Mouse (Mus musculus) stomach, embryonic 14.5 days (tissue): ENCODE results near the gene Cul9. TPM values are rescaled to one million over a fixed set of nuclear protein-coding genes. Genes with fewer than 3 reads are reported as not detected.

Experiments used
- ATAC-seq: fragments of 200-750 bp; cut with Nextera tagmentation; 2 replicates; pipeline ENCODE4 v1.8.0; 2017; ENCODE audit warnings: low read depth, moderate TSS enrichment; ENCODE audit not compliant: insufficient number of reproducible peaks, insufficient read depth, low FRiP score
- H3K27ac ChIP-seq: fragments of 300-500 bp; sonication (generic); 2 replicates; pipeline ENCODE4 v1.5.1; 2014; ENCODE audit warnings: mild to moderate bottlenecking, low read length, moderate library complexity, mixed read lengths
- H3K27me3 ChIP-seq: fragments of 300-500 bp; sonication (generic); 2 replicates; pipeline ENCODE4 v1.6.1; 2014; ENCODE audit warnings: low read length, control low read depth, mixed read lengths; ENCODE audit not compliant: control insufficient read depth, insufficient read depth
- H3K36me3 ChIP-seq: fragments of 300-500 bp; sonication (generic); 2 replicates; pipeline ENCODE4 v1.6.1; 2014; ENCODE audit warnings: mild to moderate bottlenecking, control low read depth, low read length, moderate library complexity, mixed read lengths; ENCODE audit not compliant: control insufficient read depth, insufficient read depth
- H3K4me1 ChIP-seq: fragments of 300-500 bp; sonication (generic); 2 replicates; pipeline ENCODE4 v1.6.1; 2014; ENCODE audit warnings: low read length, control low read depth, mixed read lengths; ENCODE audit not compliant: control insufficient read depth, insufficient read depth
- H3K4me2 ChIP-seq: fragments of 300-500 bp; sonication (generic); replicated peaks from 2 replicates; pipeline ENCODE4 v1.6.1; 2014; ENCODE audit warnings: low read depth, low read length, control low read depth
- H3K4me3 ChIP-seq: fragments of 300-500 bp; sonication (generic); 2 replicates; pipeline ENCODE4 v1.5.1; 2014; ENCODE audit warnings: low read depth, low read length, control low read depth
- H3K9ac ChIP-seq: fragments of 300-500 bp; sonication (generic); replicated peaks from 2 replicates; pipeline ENCODE4 v1.6.1; 2014; ENCODE audit warnings: low read depth, mild to moderate bottlenecking, control low read depth, low read length, moderate library complexity, mixed read lengths
- H3K9me3 ChIP-seq: fragments of 300-500 bp; sonication (generic); 2 replicates; pipeline ENCODE4 v1.6.1; 2016; ENCODE audit warnings: low read depth, low read length, control low read depth; ENCODE audit not compliant: control insufficient read depth
- WGBS: fragments of 180-500 bp; shearing (Covaris S2); extraction: QIAGEN DNeasy Blood & Tissue Kit; methylation state at CpG from one replicate; pipeline ENCODE4 v1.1.7; 2014; 5-methylcytosine and 5-hydroxymethylcytosine counted together
- polyA plus RNA-seq: library from polyadenylated mRNA; unstranded; fragments of >200 nt; fragmentation: Nextera tagmentation; extraction: Ambion mirVana; gene quantifications from 2 replicates; pipeline ENCODE4 v1.2.1, GENCODE M21; 2014

Cul9 gene
- polyA plus RNA-seq, 1 experiment from 2014 or later: 5.6 TPM

GRCm38 (mm10) chr17:46525579-46526307, 20.4 kb downstream of the Cul9 start:
- peak; percentile 40; the same call in 1 of the 2 replicates for ATAC-seq
- Histone ChIP-seq H3K27ac (no peak overlapping the region), H3K4me1 (peaks cover 3% of the 10 kb centered on the region; the same call in 1 of the 2 replicates), H3K9me3 (no peaks in the 10 kb centered on the region), H3K9ac (no peak overlapping the region), H3K27me3 (no peaks in the 10 kb centered on the region), H3K4me3 (no peak overlapping the region), H3K4me2 (no peak overlapping the region), H3K36me3 (no peaks in the 10 kb centered on the region)
- WGBS: 42% methylated on average over 12 of the region's 12 CpGs

GRCm38 (mm10) chr17:46525065-46525464, 21.1 kb downstream of the Cul9 start:
- H3K9me3 ChIP-seq: no peaks in the 10 kb centered on the region
- H3K4me3 ChIP-seq: no peak overlapping the region
- H3K27ac ChIP-seq: no peak overlapping the region
- H3K4me2 ChIP-seq: no peak overlapping the region
- no peak for ATAC-seq
- H3K4me1 ChIP-seq: peaks cover 4% of the 10 kb centered on the region; the same call in 1 of the 2 replicates
- no peaks in the 10 kb centered on the region for H3K36me3 ChIP-seq
- no peaks in the 10 kb centered on the region for H3K27me3 ChIP-seq
- WGBS: 64% methylated on average over 10 of the region's 10 CpGs
- H3K9ac ChIP-seq: no peak overlapping the region

GRCm38 (mm10) chr17:46521963-46522668, 24.1 kb downstream of the Cul9 start:
- H3K4me1 ChIP-seq: peaks cover 4% of the 10 kb centered on the region; the same call in 1 of the 2 replicates
- H3K9me3 ChIP-seq: no peaks in the 10 kb centered on the region
- H3K27ac ChIP-seq: no peak overlapping the region
- no peak overlapping the region for H3K4me3 ChIP-seq
- no peaks in the 10 kb centered on the region for H3K36me3 ChIP-seq
- WGBS: 45% methylated on average over 24 of the region's 24 CpGs
- H3K4me2 ChIP-seq: no peak overlapping the region
- no peak for ATAC-seq
- H3K27me3 ChIP-seq: no peaks in the 10 kb centered on the region
- no peak overlapping the region for H3K9ac ChIP-seq

GRCm38 (mm10) chr17:46521174-46521573, 25.0 kb downstream of the Cul9 start:
- ATAC-seq: no peak
- H3K9me3 ChIP-seq: no peaks in the 10 kb centered on the region
- H3K4me1 ChIP-seq: peaks cover 4% of the 10 kb centered on the region; the same call in 1 of the 2 replicates
- H3K9ac ChIP-seq: 0 out of 2 replicates have a peak overlapping the region, but pooled peaks have one; percentile 10
- no peaks in the 10 kb centered on the region for H3K36me3 ChIP-seq
- no peaks in the 10 kb centered on the region for H3K27me3 ChIP-seq
- WGBS: 73% methylated on average over 9 of the region's 9 CpGs
- no peak overlapping the region for H3K27ac ChIP-seq
- peak overlapping the region; percentile 7; the same call in 1 of the 2 replicates for H3K4me2 ChIP-seq
- H3K4me3 ChIP-seq: no peak overlapping the region

GRCm38 (mm10) chr17:46520385-46520979, 25.7 kb downstream of the Cul9 start:
- ATAC-seq: peak; percentile 31; the same call in 1 of the 2 replicates
- Histone ChIP-seq H3K36me3 (no peaks in the 10 kb centered on the region), H3K9me3 (no peaks in the 10 kb centered on the region), H3K4me1 (peaks cover 4% of the 10 kb centered on the region; the same call in 1 of the 2 replicates), H3K9ac (peak overlapping the region; percentile 14; the same call in 1 of the 2 replicates), H3K4me3 (0 out of 2 replicates have a peak overlapping the region, but pooled peaks have one; percentile 6), H3K4me2 (peak overlapping the region; percentile 38), H3K27ac (no peak overlapping the region), H3K27me3 (no peaks in the 10 kb centered on the region)
- 33% methylated on average over 25 of the region's 25 CpGs for WGBS

GRCm38 (mm10) chr17:46519971-46520370, 26.2 kb downstream of the Cul9 start:
- Histone ChIP-seq H3K4me1 (peaks cover 4% of the 10 kb centered on the region; the same call in 1 of the 2 replicates), H3K9me3 (no peaks in the 10 kb centered on the region), H3K36me3 (no peaks in the 10 kb centered on the region), H3K9ac (peak overlapping the region; percentile 14; the same call in 1 of the 2 replicates), H3K27me3 (no peaks in the 10 kb centered on the region), H3K4me2 (peak overlapping the region; percentile 38), H3K27ac (no peak overlapping the region), H3K4me3 (0 out of 2 replicates have a peak overlapping the region, but pooled peaks have one; percentile 6)
- no peak for ATAC-seq
- 51% methylated on average over 10 of the region's 10 CpGs for WGBS

- no peaks in the 10 kb centered on the region for H3K4me1 ChIP-seq
- no peaks in the 10 kb centered on the region for H3K36me3 ChIP-seq
- WGBS: 57% methylated on average over 2 of the region's 2 CpGs
- H3K4me3 ChIP-seq: no peak overlapping the region
- ATAC-seq: no peak
- no peaks in the 10 kb centered on the region for H3K9me3 ChIP-seq
- no peaks in the 10 kb centered on the region for H3K27me3 ChIP-seq
- no peak overlapping the region for H3K27ac ChIP-seq
- H3K4me2 ChIP-seq: no peak overlapping the region
- H3K9ac ChIP-seq: no peak overlapping the region
Measured at GRCm38 (mm10) chr17:46513329-46513728, 32.9 kb downstream of the Cul9 start.

GRCm38 (mm10) chr17:46511059-46511710, 35.0 kb downstream of the Cul9 start:
- peak; percentile 75; the same call in 1 of the 2 replicates for ATAC-seq
- H3K9me3 ChIP-seq: no peaks in the 10 kb centered on the region
- H3K4me3 ChIP-seq: no peak overlapping the region
- H3K4me2 ChIP-seq: no peak overlapping the region
- H3K27me3 ChIP-seq: no peaks in the 10 kb centered on the region
- no peak overlapping the region for H3K27ac ChIP-seq
- no peaks in the 10 kb centered on the region for H3K4me1 ChIP-seq
- H3K36me3 ChIP-seq: no peaks in the 10 kb centered on the region
- H3K9ac ChIP-seq: no peak overlapping the region
- whole genome bisulfite sequencing: 52% methylated on average over 11 of the region's 11 CpGs
